Mouse (Mus musculus) testis, adult 10 weeks (tissue): ENCODE data around the gene Pir. TPM values are rescaled to one million over a fixed set of nuclear protein-coding genes. Genes with fewer than 3 reads are reported as not detected.

Experiments
- polyA plus RNA-seq: library from polyadenylated mRNA; stranded (reverse); fragments of 350-450 nt; fragmentation: Illumina TruSeq; extraction: RNeasy Lipid Tissue Mini Kit (QIAGEN cat#74804); gene quantifications from one replicate; pipeline ENCODE4 v1.2.3, GENCODE M21; 2014; ENCODE audit warnings: low read depth, low replicate concordance

Pir gene
- 2.1 TPM for polyA plus RNA-seq

DNA sequence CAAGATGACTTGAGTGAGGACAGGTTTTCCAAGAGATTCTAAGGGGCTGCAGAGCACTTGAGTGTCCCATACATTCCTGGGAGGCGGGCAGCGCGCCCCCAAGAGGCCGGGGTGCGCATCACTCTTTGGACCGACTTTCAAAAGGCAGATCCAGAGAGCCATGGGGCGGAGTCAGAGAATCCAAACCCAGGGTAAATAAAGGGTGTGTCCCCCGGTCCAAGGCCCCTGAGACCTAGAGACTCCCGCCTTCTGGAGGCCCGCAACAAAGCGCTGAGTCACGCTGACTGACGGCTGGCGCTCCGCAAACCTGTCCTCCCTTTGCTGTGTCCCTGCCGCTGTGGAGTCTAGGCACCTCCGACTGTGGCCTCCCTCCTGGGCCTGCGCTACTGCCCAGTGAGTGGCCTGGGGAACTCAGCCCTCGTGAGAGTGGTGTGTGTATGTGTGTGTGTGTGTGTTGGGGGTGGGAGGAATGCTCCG lies at the start of gene Pir:
TSS of gene Pir (plus strand) at position 87 of the 477 bp plus-strand sequence.

DNA sequence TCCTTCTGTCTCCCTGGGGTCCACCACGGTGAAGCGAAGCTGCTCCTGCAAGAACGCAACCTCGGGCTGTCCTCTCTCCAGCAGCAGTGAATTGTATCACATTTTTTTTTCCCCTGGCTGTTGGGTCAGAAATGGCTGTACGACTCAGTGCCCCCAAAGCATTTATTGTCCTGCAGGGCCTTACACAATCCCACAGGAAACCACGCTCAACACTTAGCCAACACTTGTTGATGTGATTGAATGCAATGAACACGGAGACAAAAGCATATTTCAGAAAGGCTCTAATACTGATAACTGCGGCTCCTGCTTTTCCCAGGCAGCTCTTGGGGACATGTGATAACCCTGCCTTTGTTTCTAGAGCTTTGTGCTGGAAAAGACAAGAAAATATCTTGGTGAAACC lies 11.1 kb upstream of the Pir start, which contains the start of gene Bmx:
TSS of gene Bmx (minus strand) at position 137 of the 400 bp plus-strand sequence.

DNA sequence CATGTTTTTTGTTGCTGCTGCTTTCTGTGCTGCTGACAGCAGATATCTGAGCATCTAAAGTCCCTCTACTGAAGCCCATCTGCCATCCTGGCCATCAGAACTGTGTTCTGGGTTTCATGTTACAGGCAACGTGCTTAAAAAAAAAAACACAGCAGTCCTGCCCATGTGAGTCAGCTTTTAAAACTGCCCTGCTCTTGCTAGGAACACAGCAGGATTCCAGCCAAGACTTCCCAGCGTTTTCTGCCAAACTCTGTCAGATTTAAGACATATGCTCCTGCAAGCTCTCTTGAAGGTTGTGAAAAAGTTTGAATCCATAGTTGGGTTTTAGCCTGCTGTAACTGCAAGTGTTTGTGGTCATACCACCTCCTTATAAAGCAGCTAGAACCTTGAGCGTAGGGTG lies 103.9 kb downstream of the Pir start, which contains the start of gene Vegfd:
TSS of gene Vegfd (plus strand) at position 298 of the 400 bp plus-strand sequence.

DNA sequence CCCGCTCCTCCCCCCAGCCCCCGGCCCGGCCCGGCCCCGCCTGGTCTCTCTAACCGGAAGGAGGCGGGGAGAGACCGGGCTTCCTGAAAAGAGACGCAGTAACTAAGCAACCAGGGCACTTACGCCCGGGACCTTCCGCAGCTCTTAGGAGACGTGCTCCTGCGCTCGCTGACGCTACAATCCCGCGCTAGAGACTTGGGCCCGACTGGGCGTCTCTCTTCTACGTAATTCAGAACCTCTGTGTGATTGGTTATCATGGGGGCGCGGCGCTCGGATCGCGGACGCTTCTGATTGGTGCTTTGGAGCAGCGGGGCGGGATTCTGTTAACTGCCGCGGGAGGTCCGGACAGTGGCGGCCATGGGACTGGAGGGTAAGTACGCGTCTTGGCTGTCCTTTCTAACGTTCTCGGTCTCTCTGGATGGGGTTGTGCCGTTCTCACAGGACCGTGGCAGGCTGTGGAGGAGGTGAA lies 150.3 kb downstream of the Pir start, which contains the start of gene Piga:
TSS of gene Piga (plus strand) at position 317 of the 469 bp plus-strand sequence.

Other genes starting within 250 kb of the Pir start
- gene Car5b, start 241.4 kb upstream of the Pir start, polyA plus RNA-seq = 5.4 TPM
- gene Siah1b, start 192.9 kb upstream of the Pir start, polyA plus RNA-seq = 10.1 TPM
- 0.67 TPM for gene Cltrn, start 180.5 kb upstream of the Pir start, polyA plus RNA-seq
- gene Ace2, start 130.0 kb upstream of the Pir start, polyA plus RNA-seq = 0.76 TPM
- 0.41 TPM for gene Bmx, start 11.2 kb upstream of the Pir start, polyA plus RNA-seq
- 4.4 TPM for gene Vegfd, start 104.0 kb downstream of the Pir start, polyA plus RNA-seq
- gene Piga, start 150.4 kb downstream of the Pir start, polyA plus RNA-seq = 29.3 TPM
- gene Asb11, start 167.6 kb downstream of the Pir start, polyA plus RNA-seq = 0.64 TPM
- gene Asb9, start 237.0 kb downstream of the Pir start, polyA plus RNA-seq = 37.9 TPM